Mouse (Mus musculus): ENCODE measurements around the gene Grid2ip.
"Not testable (repeated sequence)": the region's sequence is repeated elsewhere in the genome, so short reads cannot be mapped to it uniquely, and the experiment has no call there.

The Grid2ip gene

GRCm38 (mm10) chr5:143363678-143364615, 6.8 kb downstream of the Grid2ip start:
- in situ Hi-C loops (cut with MboI, MseI) = no loop called here

DNA sequence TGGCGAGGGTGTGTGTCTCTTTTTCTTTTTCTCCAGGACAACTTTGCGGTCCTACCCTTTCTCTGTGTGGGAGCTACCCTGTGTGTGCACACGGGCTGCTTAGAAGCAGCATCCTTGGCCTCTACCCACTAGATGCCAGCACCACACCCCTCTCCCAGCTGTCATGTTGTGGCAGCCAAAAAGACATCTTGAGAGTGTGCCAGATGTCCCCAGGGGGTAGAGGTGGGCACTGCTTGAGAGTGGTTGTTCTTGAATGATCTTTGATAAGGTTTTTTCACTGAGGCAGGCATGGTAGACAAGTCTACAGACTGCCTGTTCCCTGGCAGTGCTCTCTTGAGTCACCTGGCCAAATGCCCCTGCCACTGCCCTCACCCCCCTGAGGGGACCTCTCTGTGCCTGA, 10.8 kb downstream of the Grid2ip start:
- in situ Hi-C loops (cut with MboI, MseI) = no loop called here

GRCm38 (mm10) chr5:143369611-143370255, 12.6 kb downstream of the Grid2ip start:
- in situ Hi-C loops (cut with MboI, MseI) = no loop called here

GRCm38 (mm10) chr5:143370416-143371145, 13.4 kb downstream of the Grid2ip start:
- in situ Hi-C loops (cut with MboI, MseI) = no loop called here

- in situ Hi-C loops (cut with MboI, MseI) = no loop called here
Observed at GRCm38 (mm10) chr5:143371146-143371510, 14.0 kb downstream of the Grid2ip start.

DNA sequence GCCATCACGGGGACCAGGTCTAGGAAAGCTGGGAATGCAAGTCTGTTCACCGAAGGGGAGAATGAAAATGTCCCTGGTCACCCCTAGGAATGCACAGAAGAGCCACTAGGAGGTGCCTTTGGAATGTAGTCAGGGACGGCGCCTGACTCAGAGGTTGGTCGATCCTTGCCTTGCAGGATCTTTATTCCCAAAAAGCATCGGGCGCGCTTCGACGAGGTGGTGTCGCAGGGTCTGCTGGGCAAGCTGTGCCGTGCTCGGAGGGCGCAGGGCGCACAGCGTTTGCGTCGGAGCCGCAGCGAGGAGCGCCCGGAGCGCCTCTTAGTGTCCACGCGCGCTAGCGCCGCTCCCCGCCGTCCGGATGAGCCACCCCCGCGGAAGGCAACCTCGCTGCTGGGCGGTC, 15.7 kb downstream of the Grid2ip start:
- in situ Hi-C loops (cut with MboI, MseI) = no loop called here

DNA sequence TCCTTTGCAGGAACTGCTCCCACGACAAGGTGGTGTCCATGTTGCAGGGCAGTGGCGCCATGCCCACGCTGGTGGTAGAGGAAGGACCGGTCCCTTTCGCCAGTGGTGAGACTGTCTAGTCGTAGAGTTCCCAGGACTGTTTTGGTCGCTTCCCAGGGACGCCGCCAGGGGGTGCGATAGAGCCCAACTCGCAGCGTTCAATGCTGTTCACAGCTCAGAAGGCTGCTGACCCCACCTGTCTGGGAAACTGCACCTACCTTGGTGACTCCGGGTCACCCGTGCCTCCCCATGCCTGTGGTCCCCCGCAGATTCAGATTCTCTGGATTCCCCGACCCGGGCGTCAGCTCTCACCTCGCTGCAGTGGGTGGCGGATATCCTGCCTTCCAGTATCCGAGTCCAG, 18.1 kb downstream of the Grid2ip start:
- in situ Hi-C loops (cut with MboI, MseI) = no loop called here

- in situ Hi-C loops (cut with MboI, MseI) = no loop called here
Observed at GRCm38 (mm10) chr5:143376156-143376555, 19.0 kb downstream of the Grid2ip start.

- in situ Hi-C loops (cut with MboI, MseI) = no loop called here
Observed at GRCm38 (mm10) chr5:143386797-143387621, 29.9 kb downstream of the Grid2ip start.

GRCm38 (mm10) chr5:143394184-143394583, 37.0 kb downstream of the Grid2ip start:
- in situ Hi-C loops (cut with MboI, MseI) = no loop called here

DNA sequence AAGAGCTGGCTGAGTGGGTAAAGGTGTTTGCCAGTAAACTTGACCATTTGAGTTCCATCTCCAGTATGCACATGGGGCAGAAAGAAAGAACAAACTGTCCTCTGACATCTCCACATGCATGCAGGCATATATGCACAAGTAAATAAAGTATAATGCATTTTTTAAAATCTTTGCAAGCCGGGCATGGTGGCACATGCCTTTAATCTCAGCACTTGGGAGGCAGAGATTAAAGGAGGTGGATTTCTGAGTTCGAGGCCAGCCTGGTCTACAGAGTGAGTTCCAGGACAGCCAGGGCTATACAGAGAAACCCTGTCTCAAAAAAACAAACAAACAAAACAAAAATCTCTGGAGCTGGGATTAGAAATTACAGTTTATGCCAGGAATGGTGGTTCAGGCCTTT, 37.8 kb downstream of the Grid2ip start:
- in situ Hi-C loops (cut with MboI, MseI) = not testable (repeated sequence)

GRCm38 (mm10) chr5:143395649-143396048, 38.5 kb downstream of the Grid2ip start:
- in situ Hi-C loops (cut with MboI, MseI) = no loop called here

- in situ Hi-C loops (cut with MboI, MseI) = no loop called here
Observed at GRCm38 (mm10) chr5:143400501-143400900, 43.4 kb downstream of the Grid2ip start.

DNA sequence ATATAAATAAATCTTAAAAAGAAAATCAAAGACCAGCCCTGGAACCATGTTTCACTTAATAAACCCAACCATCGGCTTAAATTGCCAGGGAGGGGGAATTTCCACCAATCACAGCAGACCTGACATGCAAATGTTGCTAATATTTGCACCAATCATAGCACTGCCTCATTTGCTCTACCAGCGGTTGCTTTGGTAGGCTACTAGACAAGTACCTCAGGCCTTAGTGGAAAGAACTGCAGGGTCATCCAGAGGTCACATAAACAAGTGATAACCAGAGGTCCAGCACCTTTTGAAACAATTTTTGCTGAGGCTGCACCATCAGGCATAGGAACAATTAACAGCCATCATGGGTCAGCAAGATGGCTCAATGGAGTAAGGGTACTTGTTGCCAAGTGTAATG, 44.4 kb downstream of the Grid2ip start:
- in situ Hi-C loops (cut with MboI, MseI) = no loop called here

- in situ Hi-C loops (cut with MboI, MseI) = no loop called here
Observed at GRCm38 (mm10) chr5:143403221-143404147, 46.3 kb downstream of the Grid2ip start, which contains the start of gene Kdelr2. Kdelr2 (plus strand) TSS chr5:143403838.

DNA sequence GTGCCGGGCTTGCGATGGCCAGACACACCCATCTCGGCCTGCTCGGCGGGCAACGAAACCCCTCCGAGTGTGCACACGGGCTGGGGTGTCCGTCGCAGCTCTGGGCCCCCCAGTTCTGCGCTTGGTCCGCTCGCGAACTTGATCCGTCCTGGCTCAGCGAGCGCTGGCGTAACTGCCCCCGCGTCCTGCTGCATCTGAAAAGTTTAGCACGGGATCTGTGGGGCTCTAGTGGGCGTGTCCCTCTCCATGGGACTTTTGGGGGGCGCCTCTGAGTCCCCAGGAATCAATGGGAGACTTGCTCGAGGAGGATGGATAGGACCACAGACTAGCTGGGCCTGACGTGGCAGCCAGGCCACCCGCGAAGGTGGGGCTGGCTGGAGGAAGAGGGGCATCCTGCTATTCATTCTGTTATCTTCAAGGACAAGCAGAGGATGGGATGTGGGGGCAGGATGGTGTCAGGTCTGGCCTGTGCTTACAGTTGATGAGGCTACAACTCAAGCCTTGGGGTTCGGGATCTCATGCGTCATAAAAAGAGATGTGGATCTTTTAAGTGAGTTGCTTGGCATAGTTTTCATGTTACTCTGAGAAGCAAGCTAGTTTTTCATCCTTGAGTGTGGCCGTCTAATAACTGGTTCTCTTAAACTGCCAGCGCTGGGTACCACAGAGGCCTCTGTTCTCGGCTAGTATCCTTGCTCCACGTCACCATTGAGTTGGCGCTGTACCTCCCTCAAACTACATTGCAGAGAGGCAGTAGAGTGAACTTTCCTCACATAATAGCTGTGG, 47.2 kb downstream of the Grid2ip start:
- in situ Hi-C loops (cut with MboI, MseI) = no loop called here

- in situ Hi-C loops (cut with MboI, MseI) = no loop called here
Observed at GRCm38 (mm10) chr5:143405200-143405599, 48.1 kb downstream of the Grid2ip start.

DNA sequence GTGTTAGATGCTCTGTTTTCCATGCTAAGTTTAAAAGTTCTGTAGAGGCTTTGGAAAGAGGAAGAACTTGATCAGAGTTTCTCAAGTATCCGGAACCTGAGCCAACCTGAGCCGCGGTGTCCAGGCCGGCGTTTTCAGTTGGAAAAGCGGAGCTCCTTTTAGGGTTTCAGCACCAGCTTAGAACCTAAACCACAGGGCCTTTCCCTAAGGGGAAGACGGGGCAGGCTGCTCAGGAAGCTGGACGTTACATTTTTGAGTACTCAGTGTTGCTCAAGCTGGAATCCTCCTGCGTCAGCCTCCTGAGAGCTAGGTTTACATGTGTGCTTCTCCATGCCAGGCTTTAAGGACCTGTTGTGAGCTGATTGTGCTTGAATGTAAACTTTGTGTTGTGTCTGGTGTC, 49.4 kb downstream of the Grid2ip start:
- in situ Hi-C loops (cut with MboI, MseI) = no loop called here

- in situ Hi-C loops (cut with MboI, MseI) = no loop called here
Observed at GRCm38 (mm10) chr5:143409239-143409638, 52.1 kb downstream of the Grid2ip start.
